Mouse (Mus musculus): ENCODE results near the gene Tsen54.

- TF ChIP-seq CTCF (IDR thresholded peaks at IDR 0.05), result no peak
- no peak for TF ChIP-seq EP300 (IDR thresholded peaks at IDR 0.05)
Measured at GRCm38 (mm10) chr11:115806154-115806553, 8.4 kb upstream of the Tsen54 start.

Data from lung, postnatal 0 days (tissue).